Mouse (Mus musculus): ENCODE data around the gene Slc39a9.

GRCm38 (mm10) chr12:80603566-80603965, 40.1 kb upstream of the Slc39a9 start:
- TF ChIP-seq EP300 (IDR thresholded peaks at IDR 0.05; ENCODE audit: low read depth) (no peak), CTCF (IDR thresholded peaks at IDR 0.05; ENCODE audit: low read depth) (no peak)
